Mouse (Mus musculus): ENCODE results near the gene Tbc1d2b. TPM values are rescaled to one million over a fixed set of nuclear protein-coding genes. Genes with fewer than 3 reads are reported as not detected.

Gene Tbc1d2b
- total RNA-seq, 2 experiments from 2014 or later, result 69.2 to 83.4 TPM

GRCm38 (mm10) chr9:90183550-90183949 is 87.1 kb downstream of the Tbc1d2b start:
- ATAC-seq (replicated peaks; ENCODE audit: low FRiP score, poor library complexity, severe bottlenecking), result no peak

GRCm38 (mm10) chr9:90182636-90183421 is 87.8 kb downstream of the Tbc1d2b start:
- ATAC-seq (replicated peaks; ENCODE audit: low FRiP score, poor library complexity, severe bottlenecking), result no peak

- no peak for ATAC-seq (replicated peaks; ENCODE audit: low FRiP score, poor library complexity, severe bottlenecking)
Observed at GRCm38 (mm10) chr9:90181656-90182388, 88.8 kb downstream of the Tbc1d2b start.

DNA sequence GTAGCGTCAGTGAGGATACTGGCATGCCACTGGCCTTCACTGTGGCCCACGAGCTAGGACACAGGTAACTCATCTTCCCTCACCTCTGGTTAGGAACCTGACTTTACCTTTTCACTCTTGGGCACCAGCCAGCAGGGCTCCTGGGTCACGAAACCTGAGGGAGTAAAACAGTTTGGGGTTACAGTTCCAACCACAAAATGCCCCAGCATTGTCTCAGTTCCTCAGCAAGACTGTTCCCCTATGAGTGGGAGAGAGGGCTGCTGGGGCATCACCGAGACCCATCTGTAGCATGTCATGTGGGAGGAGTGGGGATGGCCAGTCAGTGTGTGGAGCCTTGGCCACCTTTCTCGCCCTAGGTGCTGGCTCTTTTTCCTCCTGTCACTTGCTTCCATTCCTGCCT is 91.2 kb downstream of the Tbc1d2b start:
- no peak for ATAC-seq (replicated peaks; ENCODE audit: low FRiP score, poor library complexity, severe bottlenecking)

GRCm38 (mm10) chr9:90173330-90173729 is 97.3 kb downstream of the Tbc1d2b start:
- ATAC-seq (replicated peaks; ENCODE audit: low FRiP score, poor library complexity, severe bottlenecking), result no peak

GRCm38 (mm10) chr9:90172528-90173321 is 97.9 kb downstream of the Tbc1d2b start:
- ATAC-seq (replicated peaks; ENCODE audit: low FRiP score, poor library complexity, severe bottlenecking), result no peak

DNA sequence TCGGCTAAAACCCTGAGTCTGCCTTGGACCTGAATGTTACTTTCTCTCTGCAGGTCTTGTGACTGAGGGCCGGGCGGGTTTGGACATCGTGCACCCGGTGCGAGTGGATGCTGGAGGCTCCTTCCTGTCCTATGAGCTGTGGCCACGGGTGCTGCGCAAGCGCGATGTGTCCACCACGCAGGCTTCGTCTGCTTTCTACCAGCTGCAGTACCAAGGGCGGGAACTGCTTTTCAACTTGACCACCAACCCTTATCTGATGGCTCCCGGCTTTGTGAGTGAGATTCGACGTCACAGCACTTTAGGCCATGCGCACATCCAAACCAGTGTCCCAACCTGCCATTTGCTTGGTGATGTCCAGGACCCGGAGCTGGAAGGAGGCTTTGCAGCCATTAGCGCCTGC is 99.2 kb downstream of the Tbc1d2b start:
- no peak for ATAC-seq (replicated peaks; ENCODE audit: low FRiP score, poor library complexity, severe bottlenecking)

DNA sequence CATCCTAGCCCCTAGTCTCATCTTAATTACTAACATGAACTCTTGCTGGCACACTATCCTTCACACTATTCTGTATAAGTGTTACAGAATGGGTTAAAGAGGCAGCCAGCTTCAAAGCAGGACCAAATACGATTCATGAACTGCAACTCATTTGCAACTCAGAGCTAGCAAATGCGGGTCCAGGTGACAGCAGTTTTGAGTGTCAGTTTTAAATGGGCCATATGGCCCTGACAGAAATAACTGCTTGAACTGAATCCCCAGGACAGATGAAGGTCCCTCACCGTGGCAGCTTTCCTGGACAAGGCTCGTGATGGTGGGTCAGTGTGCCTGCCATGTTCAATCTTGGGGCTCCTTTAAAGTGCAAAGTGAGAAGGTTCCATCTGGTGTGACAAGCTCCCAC is 100.6 kb downstream of the Tbc1d2b start:
- no peak for ATAC-seq (replicated peaks; ENCODE audit: low FRiP score, poor library complexity, severe bottlenecking)

DNA sequence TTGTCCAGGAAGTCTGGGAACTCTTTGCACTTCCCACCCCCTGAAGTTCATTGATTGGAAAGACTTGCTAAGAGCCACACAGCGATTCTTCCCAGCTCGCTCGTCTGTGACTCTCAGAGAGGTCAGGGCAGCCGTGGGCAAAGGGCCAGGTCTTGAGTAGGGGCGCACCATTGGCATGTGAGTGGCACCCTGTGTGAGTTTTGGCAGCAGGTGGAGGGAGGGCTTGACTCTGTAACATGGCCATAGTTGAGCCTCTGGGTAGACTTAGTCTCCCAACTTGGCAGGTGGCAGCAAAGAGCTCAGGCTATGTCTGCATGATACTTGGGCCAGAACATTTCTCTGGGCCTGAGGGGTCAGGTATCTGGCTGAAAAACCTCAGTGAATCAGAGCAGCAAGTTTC is 104.0 kb downstream of the Tbc1d2b start:
- ATAC-seq (replicated peaks; ENCODE audit: low FRiP score, poor library complexity, severe bottlenecking), result no peak

DNA sequence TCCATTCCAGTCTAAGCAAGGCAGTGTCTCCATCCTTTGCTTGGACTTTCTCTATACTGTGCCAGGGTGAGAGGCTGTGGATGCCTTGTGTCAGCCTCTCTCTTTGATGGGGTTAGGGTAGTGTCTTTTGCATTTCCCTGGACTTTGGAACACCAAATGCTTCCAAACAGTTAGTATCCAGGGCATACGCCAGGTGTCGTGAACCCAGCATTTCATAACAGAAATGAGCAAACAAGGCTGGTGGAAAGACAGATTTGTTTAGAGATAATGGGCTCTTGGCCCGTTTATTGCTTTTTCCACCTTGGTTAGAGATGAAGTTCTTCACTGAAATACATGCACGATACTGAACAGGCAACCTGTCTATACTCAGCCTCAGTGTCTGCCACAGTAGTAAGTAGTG is 105.0 kb downstream of the Tbc1d2b start:
- ATAC-seq (replicated peaks; ENCODE audit: low FRiP score, poor library complexity, severe bottlenecking), result no peak

GRCm38 (mm10) chr9:90164670-90165453 is 105.7 kb downstream of the Tbc1d2b start:
- no peak for ATAC-seq (replicated peaks; ENCODE audit: low FRiP score, poor library complexity, severe bottlenecking)

GRCm38 (mm10) chr9:90163749-90164095 is 106.9 kb downstream of the Tbc1d2b start:
- no peak for ATAC-seq (replicated peaks; ENCODE audit: low FRiP score, poor library complexity, severe bottlenecking)

DNA sequence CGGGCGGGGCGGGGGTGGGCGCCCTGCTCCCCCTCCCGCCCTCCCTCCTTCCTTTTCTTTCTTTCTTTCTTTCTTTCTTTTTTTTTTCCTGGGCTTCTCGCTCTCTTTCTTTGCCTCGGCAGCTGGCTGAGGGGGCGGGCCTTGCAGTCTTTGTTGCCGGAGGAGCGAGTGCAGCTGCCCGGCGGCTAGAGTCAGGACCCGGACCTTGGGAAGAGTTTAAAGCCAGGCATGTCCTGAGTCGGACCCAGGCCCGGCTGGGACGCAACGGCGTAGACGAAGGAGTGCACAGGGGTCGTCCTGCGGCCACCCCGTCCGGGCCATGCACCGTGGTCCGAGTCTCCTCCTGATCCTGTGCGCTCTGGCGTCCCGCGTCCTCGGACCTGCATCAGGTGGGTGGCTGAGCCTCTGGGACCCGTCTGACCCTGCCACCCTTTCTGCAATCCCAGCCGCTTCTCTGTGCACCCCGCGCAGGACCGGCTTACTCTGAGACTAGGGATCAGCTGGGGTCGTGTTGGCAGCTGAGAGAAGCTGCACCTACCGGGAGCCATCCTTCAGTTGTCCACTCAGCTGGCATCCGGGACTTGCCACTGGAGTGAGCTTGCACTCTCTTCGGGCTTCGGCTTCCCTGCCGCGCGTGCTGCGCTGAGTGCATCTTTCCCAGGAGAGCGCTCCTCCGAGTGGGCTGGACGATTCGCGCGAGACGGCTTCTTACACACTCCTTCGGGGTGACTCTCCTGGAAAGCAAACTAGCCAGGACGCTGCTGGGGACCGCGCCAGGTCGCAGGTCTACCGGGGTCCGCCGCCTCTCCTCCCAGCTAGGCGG is 107.5 kb downstream of the Tbc1d2b start, which contains the start of gene Adamts7:
Gene Adamts7 (plus strand): TSS at position 144 of the 823 bp plus-strand sequence.
- ATAC-seq (replicated peaks; ENCODE audit: low FRiP score, poor library complexity, severe bottlenecking), result 0 out of 2 replicates have a peak, but pooled peaks have one; percentile 32

- ATAC-seq (replicated peaks; ENCODE audit: low FRiP score, poor library complexity, severe bottlenecking), result no peak
Observed at GRCm38 (mm10) chr9:90162243-90162925, 108.2 kb downstream of the Tbc1d2b start.
